Mouse (Mus musculus): Measurements from ENCODE around the gene Vav1. TPM values are rescaled to one million over a fixed set of nuclear protein-coding genes. Genes with fewer than 3 reads are reported as not detected.

Gene Vav1
- polyA plus RNA-seq, 1 experiment from 2014 or later: 1.4 TPM

GRCm38 (mm10) chr17:57295935-57296334 lies 17.0 kb downstream of the Vav1 start:
- no peak overlapping the region for H3K27ac ChIP-seq (ENCODE audit: low read depth, low read length)
- 93% methylated on average over 9 of the region's 9 CpGs for WGBS

GRCm38 (mm10) chr17:57297040-57297439 lies 18.1 kb downstream of the Vav1 start:
- Histone ChIP-seq H3K27ac (ENCODE audit: low read depth, low read length) (no peak overlapping the region), H3K4me3 (ENCODE audit: low read depth, low read length) (no peak overlapping the region), H3K27me3 (ENCODE audit: control insufficient read depth, insufficient read depth, low read length) (no peaks in the 10 kb centered on the region), H3K9me3 (ENCODE audit: control insufficient read depth, low read length) (no peaks in the 10 kb centered on the region), H3K4me1 (replicated peaks; ENCODE audit: control insufficient read depth, insufficient read depth, low read length) (no peaks in the 10 kb centered on the region), H3K9ac (ENCODE audit: low read length) (no peak overlapping the region), H3K4me2 (ENCODE audit: low read depth, low read length, severe bottlenecking) (no peak overlapping the region), H3K36me3 (ENCODE audit: control insufficient read depth, insufficient read depth, low read length) (no peaks in the 10 kb centered on the region)
- no peak for ATAC-seq (replicated peaks; ENCODE audit: low FRiP score)
- no peak for DNase-seq (ENCODE audit: low spot score)
- 91% methylated on average over 12 of the region's 12 CpGs for WGBS

More at GRCm38 (mm10) chr17:57295935-57296334, 17.0 kb downstream of the Vav1 start:
- no peak for ATAC-seq (replicated peaks; ENCODE audit: low FRiP score)
- H3K9me3 ChIP-seq (ENCODE audit: control insufficient read depth, low read length): no peaks in the 10 kb centered on the region
- H3K27me3 ChIP-seq (ENCODE audit: control insufficient read depth, insufficient read depth, low read length): no peaks in the 10 kb centered on the region
- no peaks in the 10 kb centered on the region for H3K4me1 ChIP-seq (replicated peaks; ENCODE audit: control insufficient read depth, insufficient read depth, low read length)
- no peak overlapping the region for H3K9ac ChIP-seq (ENCODE audit: low read length)
- no peak overlapping the region for H3K4me2 ChIP-seq (ENCODE audit: low read depth, low read length, severe bottlenecking)
- no peak for DNase-seq (ENCODE audit: low spot score)
- no peaks in the 10 kb centered on the region for H3K36me3 ChIP-seq (ENCODE audit: control insufficient read depth, insufficient read depth, low read length)
- no peak overlapping the region for H3K4me3 ChIP-seq (ENCODE audit: low read depth, low read length)

GRCm38 (mm10) chr17:57305593-57305992 lies 26.7 kb downstream of the Vav1 start:
- WGBS: 71% methylated on average over 4 of the region's 4 CpGs
- no peaks in the 10 kb centered on the region for H3K27me3 ChIP-seq (ENCODE audit: control insufficient read depth, insufficient read depth, low read length)
- ATAC-seq (replicated peaks; ENCODE audit: low FRiP score): no peak
- H3K27ac ChIP-seq (ENCODE audit: low read depth, low read length): no peak overlapping the region
- H3K4me2 ChIP-seq (ENCODE audit: low read depth, low read length, severe bottlenecking): no peak overlapping the region
- DNase-seq (ENCODE audit: low spot score): no peak
- no peaks in the 10 kb centered on the region for H3K4me1 ChIP-seq (replicated peaks; ENCODE audit: control insufficient read depth, insufficient read depth, low read length)
- no peak overlapping the region for H3K4me3 ChIP-seq (ENCODE audit: low read depth, low read length)
- no peaks in the 10 kb centered on the region for H3K36me3 ChIP-seq (ENCODE audit: control insufficient read depth, insufficient read depth, low read length)
- no peaks in the 10 kb centered on the region for H3K9me3 ChIP-seq (ENCODE audit: control insufficient read depth, low read length)
- H3K9ac ChIP-seq (ENCODE audit: low read length): no peak overlapping the region

- ATAC-seq (replicated peaks; ENCODE audit: low FRiP score): no peak
- WGBS: 87% methylated on average over 6 of the region's 6 CpGs
- no peaks in the 10 kb centered on the region for H3K4me1 ChIP-seq (replicated peaks; ENCODE audit: control insufficient read depth, insufficient read depth, low read length)
- no peaks in the 10 kb centered on the region for H3K27me3 ChIP-seq (ENCODE audit: control insufficient read depth, insufficient read depth, low read length)
- no peak for DNase-seq (ENCODE audit: low spot score)
- no peak overlapping the region for H3K4me2 ChIP-seq (ENCODE audit: low read depth, low read length, severe bottlenecking)
- no peaks in the 10 kb centered on the region for H3K36me3 ChIP-seq (ENCODE audit: control insufficient read depth, insufficient read depth, low read length)
- H3K9me3 ChIP-seq (ENCODE audit: control insufficient read depth, low read length): no peaks in the 10 kb centered on the region
- H3K4me3 ChIP-seq (ENCODE audit: low read depth, low read length): no peak overlapping the region
- H3K9ac ChIP-seq (ENCODE audit: low read length): no peak overlapping the region
- no peak overlapping the region for H3K27ac ChIP-seq (ENCODE audit: low read depth, low read length)
Observed at GRCm38 (mm10) chr17:57307074-57307473, 28.2 kb downstream of the Vav1 start.

- no peak overlapping the region for H3K9ac ChIP-seq (ENCODE audit: low read length)
- H3K36me3 ChIP-seq (ENCODE audit: control insufficient read depth, insufficient read depth, low read length): no peaks in the 10 kb centered on the region
- no peak overlapping the region for H3K4me2 ChIP-seq (ENCODE audit: low read depth, low read length, severe bottlenecking)
- no peak overlapping the region for H3K4me3 ChIP-seq (ENCODE audit: low read depth, low read length)
- H3K4me1 ChIP-seq (replicated peaks; ENCODE audit: control insufficient read depth, insufficient read depth, low read length): no peaks in the 10 kb centered on the region
- H3K27me3 ChIP-seq (ENCODE audit: control insufficient read depth, insufficient read depth, low read length): no peaks in the 10 kb centered on the region
- no peak for DNase-seq (ENCODE audit: low spot score)
- 0 out of 2 replicates have a peak, but pooled peaks have one; percentile 24 for ATAC-seq (replicated peaks; ENCODE audit: low FRiP score)
- H3K27ac ChIP-seq (ENCODE audit: low read depth, low read length): no peak overlapping the region
- H3K9me3 ChIP-seq (ENCODE audit: control insufficient read depth, low read length): no peaks in the 10 kb centered on the region
- WGBS: 44% methylated on average over 13 of the region's 13 CpGs
Observed at GRCm38 (mm10) chr17:57311801-57312200, 32.9 kb downstream of the Vav1 start.

GRCm38 (mm10) chr17:57327615-57328014 lies 48.7 kb downstream of the Vav1 start:
- no peak for DNase-seq (ENCODE audit: low spot score)
- WGBS: 86% methylated on average over 8 of the region's 8 CpGs
- Histone ChIP-seq H3K36me3 (ENCODE audit: control insufficient read depth, insufficient read depth, low read length) (no peaks in the 10 kb centered on the region), H3K4me1 (replicated peaks; ENCODE audit: control insufficient read depth, insufficient read depth, low read length) (no peaks in the 10 kb centered on the region), H3K9me3 (ENCODE audit: control insufficient read depth, low read length) (no peaks in the 10 kb centered on the region), H3K27ac (ENCODE audit: low read depth, low read length) (no peak overlapping the region), H3K9ac (ENCODE audit: low read length) (no peak overlapping the region), H3K4me2 (ENCODE audit: low read depth, low read length, severe bottlenecking) (no peak overlapping the region), H3K4me3 (ENCODE audit: low read depth, low read length) (no peak overlapping the region), H3K27me3 (ENCODE audit: control insufficient read depth, insufficient read depth, low read length) (no peaks in the 10 kb centered on the region)
- no peak for ATAC-seq (replicated peaks; ENCODE audit: low FRiP score)

GRCm38 (mm10) chr17:57328944-57329343 lies 50.0 kb downstream of the Vav1 start:
- no peaks in the 10 kb centered on the region for H3K27me3 ChIP-seq (ENCODE audit: control insufficient read depth, insufficient read depth, low read length)
- H3K4me2 ChIP-seq (ENCODE audit: low read depth, low read length, severe bottlenecking): no peak overlapping the region
- H3K9ac ChIP-seq (ENCODE audit: low read length): no peak overlapping the region
- no peak overlapping the region for H3K4me3 ChIP-seq (ENCODE audit: low read depth, low read length)
- no peaks in the 10 kb centered on the region for H3K9me3 ChIP-seq (ENCODE audit: control insufficient read depth, low read length)
- DNase-seq (ENCODE audit: low spot score) (no peak), ATAC-seq (replicated peaks; ENCODE audit: low FRiP score) (no peak)
- no peaks in the 10 kb centered on the region for H3K36me3 ChIP-seq (ENCODE audit: control insufficient read depth, insufficient read depth, low read length)
- H3K27ac ChIP-seq (ENCODE audit: low read depth, low read length): no peak overlapping the region
- no peaks in the 10 kb centered on the region for H3K4me1 ChIP-seq (replicated peaks; ENCODE audit: control insufficient read depth, insufficient read depth, low read length)
- 59% methylated on average over 6 of the region's 6 CpGs for WGBS

GRCm38 (mm10) chr17:57330993-57331392 lies 52.1 kb downstream of the Vav1 start:
- Histone ChIP-seq H3K4me1 (replicated peaks; ENCODE audit: control insufficient read depth, insufficient read depth, low read length) (no peaks in the 10 kb centered on the region), H3K36me3 (ENCODE audit: control insufficient read depth, insufficient read depth, low read length) (no peaks in the 10 kb centered on the region), H3K9me3 (ENCODE audit: control insufficient read depth, low read length) (no peaks in the 10 kb centered on the region), H3K4me3 (ENCODE audit: low read depth, low read length) (no peak overlapping the region), H3K27me3 (ENCODE audit: control insufficient read depth, insufficient read depth, low read length) (no peaks in the 10 kb centered on the region), H3K4me2 (ENCODE audit: low read depth, low read length, severe bottlenecking) (no peak overlapping the region), H3K9ac (ENCODE audit: low read length) (no peak overlapping the region), H3K27ac (ENCODE audit: low read depth, low read length) (no peak overlapping the region)
- ATAC-seq (replicated peaks; ENCODE audit: low FRiP score) (no peak), DNase-seq (ENCODE audit: low spot score) (no peak)
- 93% methylated on average over 8 of the region's 8 CpGs for WGBS

- ATAC-seq (replicated peaks; ENCODE audit: low FRiP score) (no peak), DNase-seq (ENCODE audit: low spot score) (no peak)
- no peaks in the 10 kb centered on the region for H3K36me3 ChIP-seq (ENCODE audit: control insufficient read depth, insufficient read depth, low read length)
- H3K4me1 ChIP-seq (replicated peaks; ENCODE audit: control insufficient read depth, insufficient read depth, low read length): no peaks in the 10 kb centered on the region
- no peaks in the 10 kb centered on the region for H3K27me3 ChIP-seq (ENCODE audit: control insufficient read depth, insufficient read depth, low read length)
- no peak overlapping the region for H3K9ac ChIP-seq (ENCODE audit: low read length)
- no peak overlapping the region for H3K4me2 ChIP-seq (ENCODE audit: low read depth, low read length, severe bottlenecking)
- H3K4me3 ChIP-seq (ENCODE audit: low read depth, low read length): no peak overlapping the region
- H3K9me3 ChIP-seq (ENCODE audit: control insufficient read depth, low read length): no peaks in the 10 kb centered on the region
- WGBS: 86% methylated on average over 4 of the region's 4 CpGs
- no peak overlapping the region for H3K27ac ChIP-seq (ENCODE audit: low read depth, low read length)
Observed at GRCm38 (mm10) chr17:57332241-57332640, 53.3 kb downstream of the Vav1 start.

Measured in forebrain, embryonic 11.5 days (tissue).